Mouse (Mus musculus) spleen, postnatal 14 days (tissue): ENCODE data around the gene Agfg1.

Experiments used
- DNase-seq, 2 experiments: peaks; one replicate each; pipeline ENCODE4 v3.0.0; 2021 to 2022; ENCODE audit warnings: low spot score in 2 of 2

Agfg1 gene

DNA sequence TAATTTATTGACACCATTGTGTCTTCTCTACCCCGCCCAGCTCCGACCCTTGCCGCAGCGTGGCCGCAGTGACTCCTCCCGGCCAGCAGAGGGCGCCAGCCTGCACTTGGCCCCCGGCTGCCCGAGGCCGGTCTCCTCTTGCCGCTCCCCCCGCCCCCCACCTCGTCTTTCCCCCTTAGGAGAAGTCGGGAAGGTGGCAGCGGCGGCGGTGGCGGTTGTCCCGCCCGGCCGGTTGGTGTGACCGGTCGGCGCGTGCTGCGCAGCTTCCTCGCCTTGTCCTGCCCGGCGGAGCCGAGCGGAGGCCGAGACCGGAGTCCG is at the start of gene Agfg1:
Gene Agfg1 (plus strand): TSS at position 188 of the 318 bp plus-strand sequence.
- peak; percentile 92 to 97 for DNase-seq

DNA sequence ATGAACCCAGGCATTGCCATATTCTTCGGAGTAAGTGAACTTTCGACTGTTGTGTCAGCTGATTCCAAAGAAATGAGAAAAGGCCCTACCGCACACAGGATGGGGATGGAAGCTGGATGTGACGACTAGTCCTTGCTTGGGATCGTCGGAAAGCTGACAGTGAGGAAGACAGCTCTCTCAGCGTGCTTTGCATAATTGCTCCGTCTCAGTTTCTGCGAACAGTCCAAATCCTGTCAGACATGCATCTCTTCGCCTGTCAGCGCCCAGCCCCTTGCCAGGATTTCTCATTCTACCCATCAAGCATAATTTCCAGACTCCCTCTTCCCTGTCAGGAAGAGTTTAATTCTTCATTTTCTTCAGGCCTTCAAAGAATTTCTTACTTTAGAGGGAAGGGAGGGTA is 48.2 kb upstream of the Agfg1 start:
- DNase-seq: no peak

DNA sequence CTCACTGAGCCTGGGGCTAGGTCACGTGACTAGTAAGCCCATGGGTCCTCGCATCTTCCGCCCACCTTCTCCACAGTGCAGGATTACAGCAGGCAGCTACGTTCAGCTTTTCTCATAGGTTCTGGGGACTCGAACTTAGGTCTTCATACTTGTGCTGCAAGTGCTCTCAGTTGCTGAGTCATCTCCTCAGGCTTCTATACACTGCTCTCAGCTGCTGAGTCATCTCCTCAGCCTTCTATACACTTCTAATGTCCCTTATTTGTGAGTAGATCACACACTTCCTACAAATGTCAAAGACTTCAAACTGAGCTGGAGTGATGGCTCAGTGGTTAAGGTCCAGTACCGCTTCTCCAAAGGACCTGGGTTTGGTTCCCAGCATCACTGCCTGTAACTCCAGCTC is 47.0 kb upstream of the Agfg1 start:
- DNase-seq: no peak

DNA sequence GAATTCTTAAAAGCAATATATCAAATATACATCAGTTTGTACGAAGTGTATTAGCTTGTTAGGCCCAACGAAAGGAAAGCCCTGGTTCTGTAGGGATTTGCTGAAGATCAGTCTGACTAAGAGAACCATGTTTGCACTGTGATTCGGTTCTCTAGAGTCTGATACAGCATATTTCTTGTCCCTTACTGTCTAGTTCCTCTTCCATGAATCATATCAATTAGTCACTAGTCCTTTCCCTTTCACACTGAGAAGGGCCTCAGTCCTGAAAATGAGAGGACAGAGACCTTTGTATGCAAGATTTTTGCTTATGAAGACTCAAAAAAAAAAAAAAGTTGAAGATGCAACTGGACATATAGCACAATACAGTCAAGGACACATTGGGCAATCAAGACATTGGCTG is 46.2 kb upstream of the Agfg1 start:
- no peak for DNase-seq

DNA sequence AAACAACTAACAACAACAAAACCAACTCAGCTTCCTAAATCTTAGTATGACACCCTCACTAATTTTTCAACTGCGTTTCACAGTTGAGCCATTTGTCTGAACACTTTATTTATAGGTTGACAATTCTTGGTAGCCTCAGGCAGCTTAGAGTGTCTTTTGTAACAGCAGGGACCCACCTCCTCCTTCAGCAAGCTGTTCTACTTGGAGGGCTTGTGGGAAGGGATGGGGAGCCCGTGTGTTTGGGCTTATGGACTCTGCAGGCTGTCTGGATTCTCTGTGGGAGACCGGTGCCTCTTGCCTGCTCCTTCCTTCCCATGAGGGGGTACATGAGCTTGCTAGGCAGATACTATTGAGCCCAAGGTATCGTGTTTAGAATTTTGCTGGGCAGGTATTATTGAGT is 45.3 kb upstream of the Agfg1 start:
- DNase-seq: no peak

DNA sequence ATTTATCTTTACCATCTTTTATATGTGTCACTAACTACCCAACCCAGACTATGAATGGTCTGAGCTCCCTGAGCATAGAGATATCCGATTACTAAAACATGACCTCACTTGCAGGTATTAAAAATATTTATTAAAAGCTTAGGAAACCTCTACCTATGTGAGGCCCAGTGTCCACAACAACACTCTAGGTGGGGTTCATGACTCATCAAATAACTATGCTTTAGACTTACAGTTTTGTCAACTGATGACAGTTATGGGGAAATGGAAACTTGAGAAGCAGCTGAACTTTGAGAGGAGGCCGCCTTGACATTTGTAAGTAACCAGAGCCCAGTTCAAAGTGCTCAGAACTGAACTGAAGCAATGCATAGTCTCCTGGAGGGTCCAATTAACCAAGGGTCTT is 44.1 kb upstream of the Agfg1 start:
- no peak for DNase-seq

DNA sequence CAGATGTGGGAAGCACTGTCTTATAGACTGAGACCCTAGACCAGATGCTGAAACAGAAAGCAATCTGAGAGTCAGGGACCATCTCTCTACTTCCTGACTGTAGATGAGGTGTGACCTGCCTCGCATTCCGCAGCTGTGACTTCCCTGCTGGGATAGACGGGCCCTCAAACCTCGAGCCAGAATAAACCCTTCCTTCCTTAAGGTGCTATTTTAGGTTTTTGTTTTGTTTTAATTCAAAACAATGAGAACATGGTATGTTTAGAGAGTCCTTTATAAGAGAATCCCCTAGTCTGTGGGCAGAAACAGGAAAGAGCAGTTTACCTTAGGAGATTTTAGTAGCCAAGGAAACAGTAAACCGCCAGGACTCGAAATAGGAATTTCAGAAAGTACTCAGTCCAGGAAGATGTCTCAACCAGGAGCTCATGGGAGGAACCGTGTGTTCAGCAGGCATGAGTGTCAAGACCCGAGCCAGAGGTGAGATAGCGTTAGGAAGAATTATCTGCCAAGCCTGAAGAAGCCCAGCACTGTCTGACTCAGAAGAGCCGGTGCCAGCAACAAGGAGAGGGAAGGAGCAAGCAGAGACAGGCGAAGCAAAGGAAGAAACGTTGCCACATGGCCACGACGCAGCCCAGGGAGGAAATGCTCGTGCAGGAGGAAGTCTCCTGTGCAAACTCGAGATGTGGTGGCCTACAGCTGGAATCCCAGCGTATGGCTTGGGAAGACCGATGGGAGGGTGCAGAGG is 43.4 kb upstream of the Agfg1 start:
- no peak for DNase-seq

DNA sequence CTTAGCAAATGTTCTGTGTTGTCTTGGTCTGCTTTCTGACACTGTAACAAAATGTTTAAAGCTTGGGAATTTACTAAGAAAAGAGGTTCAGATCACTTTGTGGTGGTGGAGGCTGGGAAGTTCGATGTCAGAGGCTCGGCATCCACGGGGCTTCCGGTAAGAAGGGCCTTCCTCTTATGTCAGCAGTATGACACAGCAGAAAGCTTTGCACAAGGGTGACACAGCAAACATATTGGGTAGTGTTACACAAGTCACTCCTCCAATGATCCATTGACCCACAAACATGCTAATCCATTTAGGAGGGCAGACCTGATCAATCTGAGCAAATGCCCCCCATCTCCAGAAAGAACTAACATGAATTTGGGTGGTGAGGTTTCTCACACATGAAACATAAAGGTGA is 42.2 kb upstream of the Agfg1 start:
- DNase-seq: no peak

DNA sequence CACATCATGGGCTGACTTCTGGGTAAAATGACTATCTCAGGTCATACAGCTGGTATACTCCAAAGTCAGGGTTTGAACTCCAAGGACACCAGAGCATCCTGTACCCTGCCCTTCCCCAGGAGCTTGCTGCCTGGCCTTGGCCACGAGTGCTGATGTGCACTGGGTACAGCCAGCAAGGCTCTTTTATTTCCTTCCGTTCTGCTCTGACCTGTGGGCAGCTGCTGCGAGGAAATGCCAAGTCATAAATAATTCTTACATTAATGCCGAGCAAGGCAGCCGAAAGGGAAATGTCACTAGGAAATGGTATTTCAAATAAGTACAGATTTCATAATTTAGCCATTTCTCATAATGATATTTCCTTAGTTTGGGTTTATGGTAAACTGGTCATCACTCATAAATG is 41.0 kb upstream of the Agfg1 start:
- DNase-seq: no peak

DNA sequence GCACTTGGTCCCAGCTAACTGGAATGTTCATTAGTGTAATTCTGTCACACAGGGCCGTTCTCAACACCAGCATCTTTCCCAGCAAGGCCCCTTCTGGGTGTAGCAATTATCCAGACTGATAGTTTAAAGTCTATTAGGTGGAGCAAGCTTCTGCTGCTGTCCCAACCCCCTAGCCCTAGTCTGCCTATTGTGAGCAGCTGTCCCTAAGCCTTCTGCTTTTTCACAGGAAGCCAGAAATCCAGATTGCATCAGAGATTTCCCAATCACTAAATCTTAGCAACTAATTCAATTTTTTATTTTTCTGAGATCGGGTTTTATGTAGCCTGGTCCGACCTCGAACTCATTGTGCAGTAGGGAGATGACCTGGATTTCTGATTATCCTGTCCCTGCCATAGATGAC is 40.4 kb upstream of the Agfg1 start:
- DNase-seq: no peak

DNA sequence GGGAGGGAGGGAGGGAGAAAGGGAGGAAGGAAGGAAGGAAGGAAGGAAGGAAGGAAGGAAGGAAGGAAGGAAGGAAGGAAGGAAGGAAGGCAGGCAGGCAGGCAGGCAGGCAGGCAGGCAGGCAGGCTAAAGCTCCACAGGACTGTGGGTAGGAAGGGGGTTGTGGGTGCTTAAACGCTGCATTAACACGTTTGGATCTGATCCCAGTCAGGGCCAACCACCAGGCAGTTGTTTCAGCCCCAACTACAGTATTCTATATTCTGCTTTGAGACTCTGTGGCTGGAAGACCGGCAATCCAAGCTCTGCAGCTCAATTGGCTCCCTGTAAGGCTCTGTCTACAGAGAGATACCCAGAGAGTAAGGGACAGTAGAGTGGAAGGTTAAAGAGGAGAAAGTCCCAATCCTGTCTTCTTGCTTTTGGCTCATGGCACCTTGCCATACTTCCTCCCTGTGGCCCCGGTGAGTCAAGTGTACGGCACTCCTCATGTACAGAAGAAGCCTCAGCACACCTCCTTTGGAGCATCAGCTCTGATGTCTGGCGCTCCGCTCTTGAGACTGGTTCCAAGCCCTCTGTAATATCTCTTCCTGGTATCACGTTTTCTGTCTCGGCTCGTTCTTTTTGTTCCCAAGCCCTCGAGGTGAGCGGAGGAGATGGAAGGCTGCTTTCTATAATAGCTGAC is 38.0 kb upstream of the Agfg1 start:
- DNase-seq: no peak

DNA sequence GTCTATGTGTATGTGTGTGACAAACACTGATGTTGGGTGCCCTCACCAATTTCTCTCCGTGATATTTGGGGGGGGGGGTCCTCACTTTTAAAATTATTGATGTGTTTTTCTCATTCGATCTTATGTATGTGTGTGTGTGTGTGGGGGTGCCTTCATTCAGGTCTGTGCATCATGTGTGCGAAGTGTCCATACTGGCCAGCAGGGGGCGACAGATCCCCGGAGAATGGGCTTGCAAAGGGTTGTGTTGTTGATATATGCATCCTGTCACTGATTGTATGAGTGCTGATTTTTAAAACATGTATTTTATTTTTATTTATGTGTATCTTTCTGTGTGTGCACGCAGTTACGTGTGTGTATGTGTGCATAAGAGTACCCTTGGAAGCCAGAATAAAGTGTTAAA is 35.7 kb upstream of the Agfg1 start:
- DNase-seq: no peak

DNA sequence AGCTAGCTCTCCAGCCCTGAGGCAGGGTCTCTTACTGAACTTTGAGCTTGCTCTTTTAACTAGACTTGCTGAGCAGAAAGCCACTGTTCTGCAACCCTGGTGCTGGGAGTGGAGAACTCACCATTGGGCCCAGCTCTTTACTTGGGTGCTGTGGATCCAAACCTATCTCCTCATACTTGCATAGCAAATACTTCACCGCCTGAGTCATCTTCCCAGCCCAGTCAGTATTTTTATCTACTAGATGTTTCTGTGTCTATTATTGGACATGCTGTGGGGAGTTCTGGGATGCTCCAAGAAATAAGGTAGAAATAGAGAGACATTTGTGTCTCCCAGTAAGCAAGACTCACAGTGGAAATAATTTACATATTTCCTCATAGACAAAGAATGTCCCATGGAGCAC is 35.2 kb upstream of the Agfg1 start:
- DNase-seq: no peak

DNA sequence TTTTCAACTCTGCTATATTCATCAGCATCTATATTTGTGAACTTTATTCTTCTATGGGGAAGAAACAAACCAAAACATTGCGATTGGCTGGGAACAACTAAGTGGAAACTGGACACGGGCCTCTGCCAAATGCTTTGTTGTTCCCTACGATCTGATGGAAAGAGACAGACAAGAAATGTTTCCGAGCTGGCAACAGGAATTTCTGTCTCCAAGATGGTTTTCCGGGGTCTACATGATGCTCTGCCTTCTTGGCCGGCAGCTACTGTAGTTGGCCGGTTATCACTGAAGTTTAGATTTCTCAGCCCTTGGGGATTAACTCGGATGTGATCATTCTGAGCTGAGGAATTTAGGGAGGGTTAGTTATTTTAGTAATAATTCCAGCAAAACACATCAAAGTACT is 32.9 kb upstream of the Agfg1 start:
- DNase-seq: no peak

DNA sequence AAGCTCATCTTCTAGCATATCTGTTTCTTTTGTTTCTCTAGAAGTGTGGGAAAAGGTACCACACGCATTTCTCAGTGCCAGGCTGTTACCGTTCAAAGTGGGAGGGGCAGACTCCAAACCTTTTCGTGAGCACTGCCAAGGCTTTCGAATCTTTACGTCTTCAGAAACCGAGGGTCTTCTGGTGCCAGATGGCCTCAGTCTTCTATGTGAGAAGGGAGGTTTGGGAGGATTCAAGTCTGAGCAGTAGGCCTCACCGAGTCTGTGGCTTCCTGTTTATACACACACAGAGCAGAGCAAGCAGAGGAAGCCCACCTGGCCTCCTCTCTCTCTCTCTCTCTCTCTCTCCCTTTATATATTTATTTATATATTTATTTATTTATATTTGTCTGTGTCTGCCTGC is 32.1 kb upstream of the Agfg1 start:
- no peak for DNase-seq

DNA sequence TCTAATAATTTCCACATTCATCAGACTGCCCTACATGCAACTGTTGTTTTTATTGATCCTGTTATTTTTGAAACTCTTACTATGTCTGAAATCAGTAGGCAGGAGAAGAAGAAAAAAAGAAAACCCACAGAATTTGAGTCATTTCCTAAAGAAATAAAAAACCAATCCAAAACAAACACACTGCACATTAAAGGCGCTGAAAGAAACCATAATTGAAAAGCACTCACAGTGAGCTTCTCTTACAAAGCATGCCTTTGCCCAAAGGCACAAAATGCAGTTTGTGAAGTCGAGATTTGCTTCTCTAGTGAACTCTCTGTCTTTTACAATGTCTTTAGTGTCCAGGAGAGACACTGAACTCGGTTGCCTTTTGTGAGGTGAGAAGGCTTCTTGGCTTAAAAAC is 30.7 kb upstream of the Agfg1 start:
- no peak for DNase-seq

DNA sequence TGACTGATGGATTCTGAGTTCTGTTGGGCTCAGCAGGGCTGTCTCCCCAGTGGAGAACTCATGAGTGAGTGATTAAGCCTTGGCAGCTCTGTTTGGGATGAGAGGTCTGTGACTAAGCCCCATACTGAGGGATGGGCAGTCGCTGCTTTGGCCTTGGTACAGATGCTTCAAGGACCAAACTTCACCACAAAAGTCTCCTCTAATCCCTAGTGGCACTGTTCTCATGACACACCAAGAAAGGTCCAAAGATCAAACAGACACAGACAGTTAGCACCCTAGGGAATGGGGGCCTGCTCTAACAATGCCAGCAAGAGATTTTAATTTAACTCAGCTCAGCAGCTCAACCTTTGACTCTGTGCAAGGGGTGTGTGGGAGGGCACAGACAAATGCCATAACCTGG is 27.5 kb upstream of the Agfg1 start:
- no peak for DNase-seq

DNA sequence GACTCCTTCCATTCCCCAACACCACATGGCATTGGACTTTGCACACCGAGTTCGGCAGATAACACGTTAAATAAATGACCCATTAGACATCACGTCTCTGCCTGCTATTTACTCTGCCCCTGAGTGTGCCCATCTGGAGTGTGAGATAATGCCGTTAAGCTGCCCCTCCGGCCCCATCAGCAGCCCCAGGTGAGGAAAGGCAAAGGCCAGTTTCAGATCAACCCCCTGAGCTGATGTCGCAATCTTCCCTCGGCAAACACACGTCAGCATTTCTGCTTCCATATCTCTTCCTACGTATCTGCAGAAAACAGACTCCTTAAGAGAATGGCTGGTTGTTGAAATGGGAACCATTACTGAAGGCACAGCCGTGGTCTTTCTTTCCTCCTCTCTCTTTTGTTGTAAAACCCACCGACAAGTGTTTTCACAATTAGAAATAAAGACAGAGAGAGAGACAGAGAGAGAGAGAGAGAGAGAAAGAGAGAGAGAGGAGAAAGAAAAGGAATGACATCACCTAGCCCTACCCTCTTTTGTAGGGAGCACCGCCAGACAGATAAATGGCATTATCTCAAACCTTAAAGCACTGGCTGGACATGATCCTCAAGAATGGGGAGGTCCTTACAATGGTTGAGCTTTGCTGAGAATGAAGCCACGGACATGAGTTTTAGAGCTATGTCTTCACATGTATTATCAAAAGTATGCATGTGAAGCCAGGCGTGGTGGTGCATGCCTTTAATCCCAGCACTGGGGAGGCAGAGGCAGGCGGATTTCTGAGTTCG is 23.2 kb upstream of the Agfg1 start:
- DNase-seq: peak; percentile 27 to 45

DNA sequence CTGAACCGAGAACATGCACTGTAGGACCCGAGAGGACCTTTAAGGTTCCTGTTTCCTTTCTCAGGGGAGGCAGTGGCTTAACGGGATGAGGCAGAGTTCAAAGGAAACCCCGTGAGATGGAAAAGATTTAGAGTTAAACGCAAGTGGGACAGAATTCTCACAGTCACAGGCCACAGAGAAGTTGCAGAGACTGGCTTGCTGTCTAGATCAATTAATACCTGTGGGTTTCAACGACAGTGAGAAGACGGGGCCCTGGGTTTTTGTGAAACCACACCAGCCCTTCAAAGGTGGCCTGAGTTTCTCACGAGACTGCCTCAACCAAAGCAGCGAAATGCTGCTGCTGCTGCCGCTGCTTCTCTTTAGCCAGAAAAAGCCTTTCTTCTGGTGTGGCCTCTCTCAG is 19.9 kb upstream of the Agfg1 start:
- DNase-seq: no peak

DNA sequence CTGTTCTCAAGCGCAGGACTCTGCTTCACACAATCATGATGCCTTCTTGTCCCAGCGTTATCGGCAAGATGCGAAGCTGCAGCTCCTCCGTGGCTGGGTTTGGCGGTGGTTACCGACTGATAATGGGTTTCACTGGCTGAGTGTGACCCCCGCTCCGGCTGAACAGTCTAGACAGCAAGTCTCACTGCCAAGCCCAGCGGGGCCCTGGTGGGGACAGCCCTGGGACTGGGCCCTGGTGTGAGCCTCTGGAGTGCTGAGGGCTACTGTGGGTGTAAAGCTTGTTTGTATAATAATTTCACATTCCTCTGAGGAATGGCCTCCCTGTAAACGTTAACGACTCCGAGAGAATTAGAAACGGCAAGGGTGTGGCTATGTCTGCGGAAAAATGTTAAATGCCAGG is 19.1 kb upstream of the Agfg1 start:
- DNase-seq: no peak

DNA sequence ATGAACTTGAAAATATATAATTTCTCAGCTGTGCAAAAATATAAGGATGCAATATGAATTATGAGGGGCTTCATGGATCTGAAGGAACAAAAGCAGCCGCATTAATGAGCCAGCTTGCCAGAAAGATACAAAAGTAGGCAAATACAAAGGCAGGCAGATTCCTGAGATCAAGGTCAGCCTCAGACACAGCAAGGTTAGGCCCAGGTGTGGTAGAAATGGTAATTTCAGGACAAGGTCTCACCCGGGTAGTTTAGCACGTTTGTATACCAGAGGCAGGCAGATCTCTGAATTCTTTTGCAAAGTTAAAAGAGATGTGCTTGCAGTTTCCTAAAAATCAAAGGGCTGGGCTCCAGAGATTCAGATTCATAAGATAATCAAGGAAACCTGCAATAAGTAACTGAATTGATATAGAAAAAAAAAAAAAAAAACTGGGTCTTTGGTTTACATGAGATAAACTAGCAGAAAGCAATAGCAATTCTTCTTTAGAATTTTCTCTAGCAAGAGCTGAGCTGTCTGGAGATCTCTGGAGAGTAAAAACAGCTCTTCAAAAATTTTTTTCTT is 18.6 kb upstream of the Agfg1 start:
- no peak for DNase-seq

DNA sequence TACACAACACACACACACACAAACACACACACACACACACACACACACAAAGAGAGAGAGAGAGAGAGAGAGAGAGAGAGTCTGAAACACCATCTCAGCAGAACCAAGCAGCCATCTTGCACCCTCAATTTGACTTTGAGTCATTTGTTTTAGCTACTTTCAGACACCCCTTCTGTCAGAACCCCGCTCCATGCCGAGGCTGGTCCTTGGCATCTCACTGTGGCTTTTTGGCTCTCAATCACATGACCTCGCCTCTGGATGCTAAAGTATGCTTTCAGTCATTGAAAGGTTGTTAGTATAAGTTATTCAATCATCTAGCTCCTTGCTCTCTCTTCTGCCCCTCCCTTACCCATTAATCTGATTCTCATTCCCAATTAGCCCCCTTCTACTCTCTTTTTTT is 17.4 kb upstream of the Agfg1 start:
- DNase-seq: no peak

DNA sequence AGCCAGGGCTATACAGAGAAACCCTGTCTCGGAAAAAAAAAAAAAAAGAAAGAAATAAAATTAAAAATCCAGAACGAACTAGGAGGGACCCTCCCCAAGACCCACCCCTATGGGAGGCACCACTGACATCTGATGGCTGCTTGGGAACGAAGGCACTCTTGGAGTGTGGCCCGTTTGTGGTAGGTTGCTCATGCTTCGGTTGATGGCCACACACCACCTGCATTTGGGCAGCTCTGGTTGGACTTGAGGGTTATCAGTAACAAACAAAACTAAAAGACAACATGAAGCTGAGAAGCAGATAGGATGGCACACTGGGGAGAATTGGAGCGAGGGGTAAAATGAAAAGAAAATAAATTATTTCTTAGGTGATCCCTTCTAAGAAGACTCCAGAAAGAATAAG is 15.1 kb upstream of the Agfg1 start:
- DNase-seq: no peak
